Mouse (Mus musculus) midbrain, embryonic 16.5 days (tissue): ENCODE results near the gene Trim12a. TPM values are rescaled to one million over a fixed set of nuclear protein-coding genes. Genes with fewer than 3 reads are reported as not detected.
A peak's percentile ranks its signal among the peaks of the same experiment; 100 is the strongest.
"Not testable (repeated sequence)": the region's sequence is repeated elsewhere in the genome, so short reads cannot be mapped to it uniquely, and the experiment has no call there.

Experiments used
- ATAC-seq: fragments of 200-750 bp; cut with Nextera tagmentation; 2 replicates; pipeline ENCODE4 v1.8.0; 2017; ENCODE audit warnings: moderate TSS enrichment
- H3K27ac ChIP-seq: fragments of 300-500 bp; sonication (generic); 2 replicates; pipeline ENCODE4 v1.5.1; 2014; ENCODE audit warnings: mild to moderate bottlenecking, low read length, mixed read lengths
- H3K27me3 ChIP-seq: fragments of 300-500 bp; sonication (generic); 2 replicates; pipeline ENCODE4 v1.6.1; 2014; ENCODE audit warnings: low read depth, low read length, mixed read lengths; ENCODE audit not compliant: control insufficient read depth, insufficient read depth
- H3K36me3 ChIP-seq: fragments of 300-500 bp; sonication (generic); 2 replicates; pipeline ENCODE4 v1.6.1; 2014; ENCODE audit warnings: mild to moderate bottlenecking, low read length, moderate library complexity, mixed read lengths; ENCODE audit not compliant: control insufficient read depth, insufficient read depth
- H3K4me1 ChIP-seq: fragments of 300-500 bp; sonication (generic); 2 replicates; pipeline ENCODE4 v1.6.1; 2014; ENCODE audit warnings: mild to moderate bottlenecking, low read length, mixed read lengths; ENCODE audit not compliant: control insufficient read depth, insufficient read depth
- H3K4me2 ChIP-seq: fragments of 300-500 bp; sonication (generic); 2 replicates; pipeline ENCODE4 v1.6.1; 2014; ENCODE audit warnings: mild to moderate bottlenecking, low read length, mixed read lengths
- H3K4me3 ChIP-seq: fragments of 300-500 bp; sonication (generic); 2 replicates; pipeline ENCODE4 v1.5.1; 2014; ENCODE audit warnings: low read depth, mild to moderate bottlenecking, low read length, moderate library complexity, mixed read lengths
- H3K9ac ChIP-seq: fragments of 300-500 bp; sonication (generic); 2 replicates; pipeline ENCODE4 v1.6.1; 2014; ENCODE audit warnings: low read depth, low read length, mixed read lengths
- H3K9me3 ChIP-seq: fragments of 300-500 bp; sonication (generic); replicated peaks from 2 replicates; pipeline ENCODE4 v1.6.1; 2014; ENCODE audit warnings: mild to moderate bottlenecking, low read length, mixed read lengths; ENCODE audit not compliant: control insufficient read depth, poor library complexity, severe bottlenecking
- WGBS: fragments of 180-500 bp; shearing (Covaris S2); extraction: QIAGEN DNeasy Blood & Tissue Kit; methylation state at CpG from one replicate; pipeline ENCODE4 v1.1.7; 2014; 5-methylcytosine and 5-hydroxymethylcytosine counted together
- polyA plus RNA-seq: library from polyadenylated mRNA; unstranded; fragments of >200 nt; fragmentation: Nextera tagmentation; extraction: Ambion mirVana; gene quantifications from 2 replicates; pipeline ENCODE4 v1.2.1, GENCODE M21; 2015

Trim12a gene
- 1.6 and 1.7 TPM in 2 replicates for polyA plus RNA-seq

- 0 out of 2 replicates have a peak, but pooled peaks have one; percentile 32 for ATAC-seq
- not testable (repeated sequence) for H3K9ac ChIP-seq, H3K27me3 ChIP-seq, H3K4me1 ChIP-seq, H3K36me3 ChIP-seq, H3K27ac ChIP-seq, H3K9me3 ChIP-seq
- 28% methylated on average over 4 of the region's 4 CpGs for WGBS
- Histone ChIP-seq H3K4me2 (peak within 1 kb of the TSS; percentile 31; the same call in 1 of the 2 replicates), H3K4me3 (peak within 1 kb of the TSS; percentile 14; the same call in 1 of the 2 replicates)
Measured at GRCm38 (mm10) chr7:104315369-104316080, at the start of gene Trim12a. TSS of gene Trim12a (minus strand) at chr7:104315466.

- ATAC-seq, result no peak
- H3K36me3 ChIP-seq, result no peaks in the 10 kb centered on the region
- no peaks in the 10 kb centered on the region for H3K9me3 ChIP-seq
- H3K27ac ChIP-seq, result no peak overlapping the region
- H3K27me3 ChIP-seq, result no peaks in the 10 kb centered on the region
- WGBS, result 81% methylated on average over 2 of the region's 2 CpGs
- no peak overlapping the region for H3K4me3 ChIP-seq
- H3K4me1 ChIP-seq, result no peaks in the 10 kb centered on the region
- no peak overlapping the region for H3K4me2 ChIP-seq
- H3K9ac ChIP-seq, result no peak overlapping the region
Measured at GRCm38 (mm10) chr7:104353600-104353967, 38.3 kb upstream of the Trim12a start.

- WGBS, result 9% methylated on average over 14 of the region's 14 CpGs
- H3K27ac ChIP-seq, result no peak within 1 kb of the TSS
Measured at GRCm38 (mm10) chr7:104352717-104353599, 37.7 kb upstream of the Trim12a start, which contains the start of gene Trim12c. TSS of gene Trim12c (minus strand) at chr7:104353362.

GRCm38 (mm10) chr7:104348043-104348442, 32.8 kb upstream of the Trim12a start:
- H3K27me3 ChIP-seq, H3K9me3 ChIP-seq, H3K4me1 ChIP-seq, H3K27ac ChIP-seq, H3K4me3 ChIP-seq, H3K4me2 ChIP-seq, ATAC-seq, H3K36me3 ChIP-seq, H3K9ac ChIP-seq: not testable (repeated sequence)
- WGBS, result 91% methylated on average over 4 of the region's 4 CpGs

More at GRCm38 (mm10) chr7:104352717-104353599, 37.7 kb upstream of the Trim12a start, which contains the start of gene Trim12c:
- Histone ChIP-seq H3K36me3 (no peaks in the 10 kb centered on the region), H3K27me3 (no peaks in the 10 kb centered on the region), H3K4me2 (peak within 1 kb of the TSS; percentile 14; the same call in 1 of the 2 replicates), H3K9me3 (no peaks in the 10 kb centered on the region), H3K4me3 (peak within 1 kb of the TSS; percentile 20; the same call in 1 of the 2 replicates), H3K4me1 (no peaks in the 10 kb centered on the region), H3K9ac (no peak within 1 kb of the TSS)
- ATAC-seq, result peak; percentile 92

- not testable (repeated sequence) for H3K9ac ChIP-seq, H3K9me3 ChIP-seq, H3K4me1 ChIP-seq, H3K4me3 ChIP-seq, H3K27ac ChIP-seq, ATAC-seq, H3K27me3 ChIP-seq, H3K36me3 ChIP-seq, H3K4me2 ChIP-seq
- WGBS, result 92% methylated on average over 3 of the region's 4 CpGs
Measured at GRCm38 (mm10) chr7:104340744-104341143, 25.5 kb upstream of the Trim12a start.

- not testable (repeated sequence) for H3K4me3 ChIP-seq, H3K4me1 ChIP-seq, H3K9ac ChIP-seq, H3K36me3 ChIP-seq, ATAC-seq, H3K4me2 ChIP-seq, H3K27ac ChIP-seq, H3K9me3 ChIP-seq, H3K27me3 ChIP-seq
- WGBS, result 85% methylated on average over 3 of the region's 3 CpGs
Measured at GRCm38 (mm10) chr7:104335547-104335946, 20.3 kb upstream of the Trim12a start.

- H3K27me3 ChIP-seq, H3K4me3 ChIP-seq, H3K36me3 ChIP-seq, H3K9me3 ChIP-seq, H3K4me1 ChIP-seq, H3K4me2 ChIP-seq, H3K9ac ChIP-seq, H3K27ac ChIP-seq, ATAC-seq: not testable (repeated sequence)
- WGBS, result 96% methylated on average over 2 of the region's 2 CpGs
Measured at GRCm38 (mm10) chr7:104329171-104329570, 13.9 kb upstream of the Trim12a start, which contains the start of gene Trim34b. TSS of gene Trim34b (plus strand) at chr7:104329471.

- Histone ChIP-seq H3K36me3 (no peaks in the 10 kb centered on the region), H3K27ac (no peak overlapping the region), H3K4me3 (no peak overlapping the region), H3K9me3 (no peaks in the 10 kb centered on the region), H3K4me1 (no peaks in the 10 kb centered on the region), H3K27me3 (no peaks in the 10 kb centered on the region), H3K9ac (no peak overlapping the region), H3K4me2 (no peak overlapping the region)
- 85% methylated on average over 9 of the region's 9 CpGs for WGBS
- ATAC-seq, result no peak
Measured at GRCm38 (mm10) chr7:104322028-104322427, 6.8 kb upstream of the Trim12a start.
